Mouse (Mus musculus): Measurements from ENCODE around the gene Sf3b4.

- TF ChIP-seq CTCF (IDR thresholded peaks at IDR 0.05; ENCODE audit: insufficient read depth, low read length) (no peak), POLR2A (IDR thresholded peaks at IDR 0.05; ENCODE audit: borderline replicate concordance, extremely low read depth, low read depth, low read length) (no peak)
Observed at GRCm38 (mm10) chr3:96132478-96132877, 39.7 kb upstream of the Sf3b4 start.

Data from lung, adult 2 months (tissue).